Mouse (Mus musculus): ENCODE data around the gene Atpaf2. TPM values are rescaled to one million over a fixed set of nuclear protein-coding genes. Genes with fewer than 3 reads are reported as not detected.
"Not testable (repeated sequence)": the region's sequence is repeated elsewhere in the genome, so short reads cannot be mapped to it uniquely, and the experiment has no call there.

The Atpaf2 gene
- polyA plus RNA-seq, 1 experiment, result 87.7 TPM

- H3K4me3 ChIP-seq (ENCODE audit: control insufficient read depth, low read depth, low read length), result no peak overlapping the region
- H3K4me1 ChIP-seq (ENCODE audit: control insufficient read depth, insufficient read depth, low read length), result no peaks in the 10 kb centered on the region
- no peaks in the 10 kb centered on the region for H3K27me3 ChIP-seq (ENCODE audit: control insufficient read depth, insufficient read depth, low read length)
- TF ChIP-seq POLR2A (IDR thresholded peaks at IDR 0.05; ENCODE audit: control insufficient read depth, low read depth, low read length), result no peak
- no peak for TF ChIP-seq CTCF (IDR thresholded peaks at IDR 0.05; ENCODE audit: control insufficient read depth, insufficient read depth, insufficient replicate concordance, low read depth, low read length)
- no peak overlapping the region for H3K27ac ChIP-seq (ENCODE audit: control insufficient read depth, insufficient read depth, low read depth, low read length)
- peaks cover 11% of the 10 kb centered on the region for H3K36me3 ChIP-seq (ENCODE audit: control insufficient read depth, insufficient read depth, low read length)
Measured at GRCm38 (mm10) chr11:60440176-60440575, 21.9 kb upstream of the Atpaf2 start.

- peaks cover 11% of the 10 kb centered on the region for H3K36me3 ChIP-seq (ENCODE audit: control insufficient read depth, insufficient read depth, low read length)
- H3K27me3 ChIP-seq (ENCODE audit: control insufficient read depth, insufficient read depth, low read length); H3K4me1 ChIP-seq (ENCODE audit: control insufficient read depth, insufficient read depth, low read length); H3K4me3 ChIP-seq (ENCODE audit: control insufficient read depth, low read depth, low read length); H3K27ac ChIP-seq (ENCODE audit: control insufficient read depth, insufficient read depth, low read depth, low read length): not testable (repeated sequence)
Measured at GRCm38 (mm10) chr11:60439621-60440020, 21.4 kb upstream of the Atpaf2 start.

- Histone ChIP-seq H3K4me1 (ENCODE audit: control insufficient read depth, insufficient read depth, low read length) (no peaks in the 10 kb centered on the region), H3K4me3 (ENCODE audit: control insufficient read depth, low read depth, low read length) (no peak overlapping the region), H3K27ac (ENCODE audit: control insufficient read depth, insufficient read depth, low read depth, low read length) (no peak overlapping the region), H3K36me3 (ENCODE audit: control insufficient read depth, insufficient read depth, low read length) (peaks cover 7% of the 10 kb centered on the region), H3K27me3 (ENCODE audit: control insufficient read depth, insufficient read depth, low read length) (no peaks in the 10 kb centered on the region)
- TF ChIP-seq CTCF (IDR thresholded peaks at IDR 0.05; ENCODE audit: control insufficient read depth, insufficient read depth, insufficient replicate concordance, low read depth, low read length) (no peak), POLR2A (IDR thresholded peaks at IDR 0.05; ENCODE audit: control insufficient read depth, low read depth, low read length) (no peak)
Measured at GRCm38 (mm10) chr11:60436618-60437017, 18.4 kb upstream of the Atpaf2 start.

- H3K27me3 ChIP-seq (ENCODE audit: control insufficient read depth, insufficient read depth, low read length), result no peaks in the 10 kb centered on the region
- H3K4me3 ChIP-seq (ENCODE audit: control insufficient read depth, low read depth, low read length), result no peak overlapping the region
- no peak overlapping the region for H3K27ac ChIP-seq (ENCODE audit: control insufficient read depth, insufficient read depth, low read depth, low read length)
- TF ChIP-seq CTCF (IDR thresholded peaks at IDR 0.05; ENCODE audit: control insufficient read depth, insufficient read depth, insufficient replicate concordance, low read depth, low read length) (no peak), POLR2A (IDR thresholded peaks at IDR 0.05; ENCODE audit: control insufficient read depth, low read depth, low read length) (no peak)
- peaks cover 7% of the 10 kb centered on the region for H3K36me3 ChIP-seq (ENCODE audit: control insufficient read depth, insufficient read depth, low read length)
- H3K4me1 ChIP-seq (ENCODE audit: control insufficient read depth, insufficient read depth, low read length), result no peaks in the 10 kb centered on the region
Measured at GRCm38 (mm10) chr11:60435133-60435532, 16.9 kb upstream of the Atpaf2 start.

GRCm38 (mm10) chr11:60433501-60433900 is 15.2 kb upstream of the Atpaf2 start:
- Histone ChIP-seq H3K4me3 (ENCODE audit: control insufficient read depth, low read depth, low read length) (no peak overlapping the region), H3K27ac (ENCODE audit: control insufficient read depth, insufficient read depth, low read depth, low read length) (no peak overlapping the region), H3K27me3 (ENCODE audit: control insufficient read depth, insufficient read depth, low read length) (no peaks in the 10 kb centered on the region), H3K36me3 (ENCODE audit: control insufficient read depth, insufficient read depth, low read length) (peaks cover 6% of the 10 kb centered on the region), H3K4me1 (ENCODE audit: control insufficient read depth, insufficient read depth, low read length) (no peaks in the 10 kb centered on the region)
- TF ChIP-seq CTCF (IDR thresholded peaks at IDR 0.05; ENCODE audit: control insufficient read depth, insufficient read depth, insufficient replicate concordance, low read depth, low read length) (no peak), POLR2A (IDR thresholded peaks at IDR 0.05; ENCODE audit: control insufficient read depth, low read depth, low read length) (no peak)

GRCm38 (mm10) chr11:60427628-60428027 is 9.4 kb upstream of the Atpaf2 start:
- Histone ChIP-seq H3K4me1 (ENCODE audit: control insufficient read depth, insufficient read depth, low read length) (no peaks in the 10 kb centered on the region), H3K36me3 (ENCODE audit: control insufficient read depth, insufficient read depth, low read length) (no peaks in the 10 kb centered on the region; the same call in 1 of the 2 replicates), H3K27ac (ENCODE audit: control insufficient read depth, insufficient read depth, low read depth, low read length) (no peak overlapping the region), H3K4me3 (ENCODE audit: control insufficient read depth, low read depth, low read length) (no peak overlapping the region), H3K27me3 (ENCODE audit: control insufficient read depth, insufficient read depth, low read length) (no peaks in the 10 kb centered on the region)
- no peak for TF ChIP-seq CTCF (IDR thresholded peaks at IDR 0.05; ENCODE audit: control insufficient read depth, insufficient read depth, insufficient replicate concordance, low read depth, low read length)
- no peak for TF ChIP-seq POLR2A (IDR thresholded peaks at IDR 0.05; ENCODE audit: control insufficient read depth, low read depth, low read length)

GRCm38 (mm10) chr11:60426417-60426816 is 8.2 kb upstream of the Atpaf2 start:
- no peak overlapping the region for H3K4me3 ChIP-seq (ENCODE audit: control insufficient read depth, low read depth, low read length)
- no peak overlapping the region for H3K27ac ChIP-seq (ENCODE audit: control insufficient read depth, insufficient read depth, low read depth, low read length)
- H3K27me3 ChIP-seq (ENCODE audit: control insufficient read depth, insufficient read depth, low read length), result no peaks in the 10 kb centered on the region
- no peaks in the 10 kb centered on the region; the same call in 1 of the 2 replicates for H3K36me3 ChIP-seq (ENCODE audit: control insufficient read depth, insufficient read depth, low read length)
- no peak for TF ChIP-seq POLR2A (IDR thresholded peaks at IDR 0.05; ENCODE audit: control insufficient read depth, low read depth, low read length)
- TF ChIP-seq CTCF (IDR thresholded peaks at IDR 0.05; ENCODE audit: control insufficient read depth, insufficient read depth, insufficient replicate concordance, low read depth, low read length), result no peak
- no peaks in the 10 kb centered on the region for H3K4me1 ChIP-seq (ENCODE audit: control insufficient read depth, insufficient read depth, low read length)

GRCm38 (mm10) chr11:60423006-60423405 is 4.7 kb upstream of the Atpaf2 start:
- H3K4me3 ChIP-seq (ENCODE audit: control insufficient read depth, low read depth, low read length), result no peak overlapping the region

More at GRCm38 (mm10) chr11:60423006-60423405, 4.7 kb upstream of the Atpaf2 start:
- H3K27ac ChIP-seq (ENCODE audit: control insufficient read depth, insufficient read depth, low read depth, low read length), result no peak overlapping the region
- H3K36me3 ChIP-seq (ENCODE audit: control insufficient read depth, insufficient read depth, low read length), result no peaks in the 10 kb centered on the region; the same call in 1 of the 2 replicates
- TF ChIP-seq POLR2A (IDR thresholded peaks at IDR 0.05; ENCODE audit: control insufficient read depth, low read depth, low read length) (no peak), CTCF (IDR thresholded peaks at IDR 0.05; ENCODE audit: control insufficient read depth, insufficient read depth, insufficient replicate concordance, low read depth, low read length) (no peak)
- H3K4me1 ChIP-seq (ENCODE audit: control insufficient read depth, insufficient read depth, low read length), result peaks cover 6% of the 10 kb centered on the region
- no peaks in the 10 kb centered on the region for H3K27me3 ChIP-seq (ENCODE audit: control insufficient read depth, insufficient read depth, low read length)

Data from testis, adult 2 months (tissue).